Mouse (Mus musculus): Measurements from ENCODE around the gene Manba. TPM values are rescaled to one million over a fixed set of nuclear protein-coding genes. Genes with fewer than 3 reads are reported as not detected.

The Manba gene
- total and polyA plus RNA-seq, 3 experiments = 2.9 to 23.7 (median 19.6) TPM

DNA sequence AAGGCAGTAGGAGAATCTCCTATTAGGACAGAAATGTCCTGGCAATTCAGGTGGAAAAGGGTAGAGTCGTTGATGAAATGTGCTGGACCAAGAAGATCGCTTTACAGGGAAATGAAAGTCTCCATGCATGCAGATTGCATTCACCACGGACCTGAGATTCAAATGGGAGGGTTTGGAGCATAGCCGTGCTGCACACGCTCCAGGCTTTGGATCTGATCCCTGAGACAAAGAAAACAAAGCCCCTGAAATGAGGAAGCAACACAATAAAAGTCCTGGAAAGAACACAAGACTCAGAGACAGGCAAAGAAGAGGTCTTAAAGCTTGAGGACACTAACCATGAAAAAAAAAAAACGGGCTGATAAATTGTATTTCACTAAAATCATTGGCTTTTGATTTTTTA, 69.8 kb downstream of the Manba start:
- Histone ChIP-seq H3K27me3 (ENCODE audit: insufficient read depth, low read length) (no peaks in the 10 kb centered on the region), H3K9me3 (replicated peaks) (peaks cover 6% of the 10 kb centered on the region), H3K36me3 (replicated peaks) (peaks cover 25% of the 10 kb centered on the region), H3K4me1 (ENCODE audit: insufficient read depth, low read depth, low read length) (0 out of 2 replicates have a peak, but pooled peaks cover 3% of the 10 kb centered on the region), H3K4me3 (ENCODE audit: low read depth, low read length) (no peak overlapping the region)
- no peak for TF ChIP-seq CTCF (IDR thresholded peaks at IDR 0.05; ENCODE audit: low read depth, low read length)
- TF ChIP-seq POLR2AphosphoS5 (IDR thresholded peaks at IDR 0.05; ENCODE audit: insufficient replicate concordance, low read depth, low read length) = no peak
- TF ChIP-seq TAL1 (conservative IDR thresholded peaks at IDR 0.05; ENCODE audit: low read depth, low read length) = no peak
- TF ChIP-seq GATA2 (IDR thresholded peaks at IDR 0.05; ENCODE audit: borderline replicate concordance, low read depth, low read length) = no peak
- no peak for TF ChIP-seq GATA1 (IDR thresholded peaks at IDR 0.05; ENCODE audit: borderline replicate concordance, low read length)
- ATAC-seq (ENCODE audit: extremely low read depth, insufficient number of reproducible peaks, low FRiP score, poor library complexity, severe bottlenecking) (no peak), DNase-seq (ENCODE audit: low spot score) (no peak)

DNA sequence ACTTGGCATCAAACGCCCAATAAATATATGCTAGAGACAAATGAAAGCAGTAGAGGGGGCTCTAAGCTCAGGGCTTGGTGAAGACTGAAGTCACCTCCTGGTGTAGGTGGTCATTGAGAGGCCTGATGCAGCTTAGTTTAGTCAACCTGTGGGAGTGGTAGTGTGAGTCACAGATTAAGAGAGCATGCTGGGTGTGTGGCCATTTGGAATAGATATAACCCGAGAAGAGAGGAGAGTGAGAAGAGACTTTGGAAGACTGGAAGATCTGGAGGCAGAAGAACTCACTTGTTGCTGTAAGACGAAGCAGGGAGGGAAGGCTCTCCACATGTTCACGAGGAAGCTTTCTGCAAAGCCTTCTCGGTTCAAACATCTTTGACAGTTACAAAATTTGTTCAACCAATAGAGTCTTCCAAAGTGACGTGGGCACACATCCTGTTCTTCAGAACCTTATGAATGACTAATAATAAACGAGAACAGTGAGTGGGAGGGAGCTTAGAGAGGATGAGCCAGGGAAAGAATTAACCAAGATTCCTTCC, 70.7 kb downstream of the Manba start:
- DNase-seq (ENCODE audit: low spot score) (no peak), ATAC-seq (ENCODE audit: extremely low read depth, insufficient number of reproducible peaks, low FRiP score, poor library complexity, severe bottlenecking) (no peak)
- H3K4me3 ChIP-seq (ENCODE audit: low read depth, low read length) = no peak overlapping the region
- H3K4me1 ChIP-seq (ENCODE audit: insufficient read depth, low read depth, low read length) = 0 out of 2 replicates have a peak, but pooled peaks cover 3% of the 10 kb centered on the region
- H3K9me3 ChIP-seq (replicated peaks) = peaks cover 6% of the 10 kb centered on the region
- TF ChIP-seq GATA2 (IDR thresholded peaks at IDR 0.05; ENCODE audit: borderline replicate concordance, low read depth, low read length) = no peak
- no peak for TF ChIP-seq POLR2AphosphoS5 (IDR thresholded peaks at IDR 0.05; ENCODE audit: insufficient replicate concordance, low read depth, low read length)
- TF ChIP-seq TAL1 (conservative IDR thresholded peaks at IDR 0.05; ENCODE audit: low read depth, low read length) = no peak
- TF ChIP-seq CTCF (IDR thresholded peaks at IDR 0.05; ENCODE audit: low read depth, low read length) = no peak
- no peak for TF ChIP-seq GATA1 (IDR thresholded peaks at IDR 0.05; ENCODE audit: borderline replicate concordance, low read length)
- peaks cover 29% of the 10 kb centered on the region for H3K36me3 ChIP-seq (replicated peaks)
- H3K27me3 ChIP-seq (ENCODE audit: insufficient read depth, low read length) = no peaks in the 10 kb centered on the region

DNA sequence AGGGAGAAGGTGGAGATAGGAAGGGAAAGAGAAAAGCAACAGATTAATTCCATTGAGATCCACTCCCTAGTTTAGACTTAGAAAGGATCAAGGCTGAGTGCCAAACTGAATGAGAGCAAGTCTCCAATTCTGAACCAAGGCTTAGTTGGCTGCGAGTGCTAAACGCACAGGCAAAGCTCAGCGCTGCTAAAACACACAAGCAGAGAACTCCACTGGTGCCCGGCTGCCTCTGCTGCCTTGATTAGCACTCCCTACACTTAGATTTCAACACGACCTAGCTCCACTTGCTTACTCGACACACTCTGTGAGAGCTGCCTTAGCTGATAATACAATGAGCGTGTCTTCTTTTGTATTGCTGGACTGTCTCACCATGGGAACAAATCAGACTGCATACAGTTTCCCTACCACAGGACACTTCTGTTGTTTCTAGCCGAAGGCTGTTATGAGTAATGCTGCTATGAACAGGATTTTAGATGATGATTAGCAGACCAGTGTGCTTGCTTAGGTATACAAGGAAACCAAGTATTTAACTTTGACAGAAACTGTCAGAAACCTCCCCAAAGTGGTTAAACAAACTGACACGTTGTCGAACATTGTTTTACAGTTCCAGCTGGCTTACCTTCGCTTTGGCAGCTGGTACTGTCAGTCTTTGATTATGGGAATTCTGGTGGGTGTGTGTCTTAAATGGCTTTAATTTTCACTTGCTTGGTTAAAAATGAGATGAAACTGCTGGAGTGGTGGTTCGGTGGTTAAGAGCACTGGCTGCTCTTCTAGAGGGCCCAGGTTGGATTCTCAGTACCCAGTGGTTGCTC, 71.6 kb downstream of the Manba start:
- Histone ChIP-seq H3K27me3 (ENCODE audit: insufficient read depth, low read length) (no peaks in the 10 kb centered on the region), H3K4me3 (ENCODE audit: low read depth, low read length) (no peak overlapping the region), H3K4me1 (ENCODE audit: insufficient read depth, low read depth, low read length) (0 out of 2 replicates have a peak, but pooled peaks cover 3% of the 10 kb centered on the region), H3K9me3 (replicated peaks) (peaks cover 6% of the 10 kb centered on the region), H3K36me3 (replicated peaks) (peaks cover 29% of the 10 kb centered on the region)
- TF ChIP-seq CTCF (IDR thresholded peaks at IDR 0.05; ENCODE audit: low read depth, low read length) = no peak
- TF ChIP-seq POLR2AphosphoS5 (IDR thresholded peaks at IDR 0.05; ENCODE audit: insufficient replicate concordance, low read depth, low read length) = no peak
- no peak for TF ChIP-seq TAL1 (conservative IDR thresholded peaks at IDR 0.05; ENCODE audit: low read depth, low read length)
- no peak for TF ChIP-seq GATA2 (IDR thresholded peaks at IDR 0.05; ENCODE audit: borderline replicate concordance, low read depth, low read length)
- no peak for TF ChIP-seq GATA1 (IDR thresholded peaks at IDR 0.05; ENCODE audit: borderline replicate concordance, low read length)
- no peak for DNase-seq (ENCODE audit: low spot score)
- ATAC-seq (ENCODE audit: extremely low read depth, insufficient number of reproducible peaks, low FRiP score, poor library complexity, severe bottlenecking) = no peak

DNA sequence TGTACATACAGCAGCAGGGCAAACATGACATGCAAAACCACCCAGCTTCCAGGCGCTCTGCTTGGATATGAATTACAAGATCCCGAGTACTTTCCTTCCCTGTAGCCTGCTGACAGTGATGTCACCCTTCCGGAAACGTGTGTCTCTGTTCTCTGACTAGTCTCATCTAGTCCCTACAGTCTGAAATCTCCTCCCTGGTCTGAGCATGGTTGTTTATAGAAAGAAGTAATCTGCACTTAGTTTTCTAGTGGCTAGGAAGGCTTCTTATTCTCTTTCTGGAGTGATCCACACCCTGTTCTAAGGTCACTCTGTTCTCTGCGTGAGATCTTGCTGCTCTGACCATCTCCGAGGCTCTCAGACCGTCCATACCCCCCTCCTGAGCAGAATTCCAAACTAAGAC, 76.6 kb downstream of the Manba start:
- no peak for ATAC-seq (ENCODE audit: extremely low read depth, insufficient number of reproducible peaks, low FRiP score, poor library complexity, severe bottlenecking)

DNA sequence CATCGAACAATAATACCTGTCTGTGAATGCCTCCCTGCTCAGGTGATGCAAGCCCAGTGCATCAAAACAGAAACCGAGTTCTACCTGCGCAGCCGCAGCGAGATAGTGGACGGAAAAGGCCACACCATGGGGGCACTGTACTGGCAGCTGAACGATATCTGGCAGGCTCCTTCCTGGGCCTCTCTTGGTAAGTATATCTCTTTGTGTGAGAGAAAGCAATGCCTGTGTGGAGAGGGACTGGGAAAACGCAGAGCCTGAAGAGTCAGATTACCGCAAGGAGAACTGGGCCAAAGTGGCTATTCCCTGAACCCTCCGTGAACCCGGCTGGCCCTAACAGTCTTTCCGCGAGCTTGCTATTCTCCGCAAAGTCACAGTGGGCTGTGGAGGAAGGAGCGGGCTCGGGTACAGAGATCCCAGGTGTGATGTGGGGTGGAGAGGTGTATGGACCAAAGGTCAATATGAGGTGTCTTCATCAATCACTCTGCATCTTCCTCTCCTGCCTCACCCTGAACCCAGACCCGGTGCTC, 77.8 kb downstream of the Manba start:
- H3K9me3 ChIP-seq (replicated peaks) = no peaks in the 10 kb centered on the region
- H3K36me3 ChIP-seq (replicated peaks) = peaks cover 33% of the 10 kb centered on the region
- ATAC-seq (ENCODE audit: extremely low read depth, insufficient number of reproducible peaks, low FRiP score, poor library complexity, severe bottlenecking) (no peak), DNase-seq (ENCODE audit: low spot score) (no peak)
- H3K4me3 ChIP-seq (ENCODE audit: low read depth, low read length) = no peak overlapping the region
- H3K4me1 ChIP-seq (ENCODE audit: insufficient read depth, low read depth, low read length) = peaks cover 7% of the 10 kb centered on the region
- no peak for TF ChIP-seq GATA2 (IDR thresholded peaks at IDR 0.05; ENCODE audit: borderline replicate concordance, low read depth, low read length)
- TF ChIP-seq GATA1 (IDR thresholded peaks at IDR 0.05; ENCODE audit: borderline replicate concordance, low read length) = no peak
- no peak for TF ChIP-seq POLR2AphosphoS5 (IDR thresholded peaks at IDR 0.05; ENCODE audit: insufficient replicate concordance, low read depth, low read length)
- no peak for TF ChIP-seq TAL1 (conservative IDR thresholded peaks at IDR 0.05; ENCODE audit: low read depth, low read length)
- TF ChIP-seq CTCF (IDR thresholded peaks at IDR 0.05; ENCODE audit: low read depth, low read length) = no peak
- H3K27me3 ChIP-seq (ENCODE audit: insufficient read depth, low read length) = no peaks in the 10 kb centered on the region

More for the DNA sequence above, 76.6 kb downstream of the Manba start:
- TF ChIP-seq GATA1 (IDR thresholded peaks at IDR 0.05; ENCODE audit: borderline replicate concordance, low read length) (no peak), CTCF (IDR thresholded peaks at IDR 0.05; ENCODE audit: low read depth, low read length) (no peak), GATA2 (IDR thresholded peaks at IDR 0.05; ENCODE audit: borderline replicate concordance, low read depth, low read length) (no peak), POLR2AphosphoS5 (IDR thresholded peaks at IDR 0.05; ENCODE audit: insufficient replicate concordance, low read depth, low read length) (no peak), TAL1 (conservative IDR thresholded peaks at IDR 0.05; ENCODE audit: low read depth, low read length) (no peak)
- Histone ChIP-seq H3K36me3 (replicated peaks) (peaks cover 26% of the 10 kb centered on the region), H3K27me3 (ENCODE audit: insufficient read depth, low read length) (no peaks in the 10 kb centered on the region), H3K4me3 (ENCODE audit: low read depth, low read length) (no peak overlapping the region), H3K9me3 (replicated peaks) (no peaks in the 10 kb centered on the region), H3K4me1 (ENCODE audit: insufficient read depth, low read depth, low read length) (peaks cover 3% of the 10 kb centered on the region; the same call in 1 of the 2 replicates)
- DNase-seq (ENCODE audit: low spot score) = no peak

DNA sequence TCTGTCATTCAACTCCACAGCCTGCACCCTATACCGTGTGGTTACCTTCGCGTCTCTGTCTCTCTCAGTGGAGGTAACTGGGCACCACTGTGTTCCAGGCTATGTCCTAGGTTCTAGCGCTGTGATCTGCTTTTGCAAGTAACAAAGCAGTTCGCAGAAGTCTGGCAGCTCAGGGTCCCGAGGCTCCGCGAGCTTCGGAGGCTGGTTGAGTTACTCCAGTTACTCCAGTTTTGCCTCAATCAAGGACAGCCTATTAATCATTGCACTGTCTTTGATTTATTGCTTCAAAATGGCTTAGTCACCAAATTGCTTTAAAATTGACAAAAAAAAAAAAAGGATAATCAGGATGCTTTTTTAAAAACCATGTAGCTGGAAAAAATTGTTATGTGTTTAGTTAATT, 79.3 kb downstream of the Manba start:
- no peak overlapping the region for H3K4me3 ChIP-seq (ENCODE audit: low read depth, low read length)
- TF ChIP-seq GATA1 (IDR thresholded peaks at IDR 0.05; ENCODE audit: borderline replicate concordance, low read length) (no peak), GATA2 (IDR thresholded peaks at IDR 0.05; ENCODE audit: borderline replicate concordance, low read depth, low read length) (no peak), CTCF (IDR thresholded peaks at IDR 0.05; ENCODE audit: low read depth, low read length) (no peak), TAL1 (conservative IDR thresholded peaks at IDR 0.05; ENCODE audit: low read depth, low read length) (no peak), POLR2AphosphoS5 (IDR thresholded peaks at IDR 0.05; ENCODE audit: insufficient replicate concordance, low read depth, low read length) (no peak)
- H3K27me3 ChIP-seq (ENCODE audit: insufficient read depth, low read length) = no peaks in the 10 kb centered on the region
- DNase-seq (ENCODE audit: low spot score) (no peak), ATAC-seq (ENCODE audit: extremely low read depth, insufficient number of reproducible peaks, low FRiP score, poor library complexity, severe bottlenecking) (no peak)
- H3K36me3 ChIP-seq (replicated peaks) = peaks cover 32% of the 10 kb centered on the region
- peaks cover 20% of the 10 kb centered on the region for H3K4me1 ChIP-seq (ENCODE audit: insufficient read depth, low read depth, low read length)
- H3K9me3 ChIP-seq (replicated peaks) = no peaks in the 10 kb centered on the region
